Mouse (Mus musculus) lung, embryonic 16.5 days (tissue): ENCODE measurements around the gene Opn4. TPM values are rescaled to one million over a fixed set of nuclear protein-coding genes. Genes with fewer than 3 reads are reported as not detected.

Source experiments
- ATAC-seq: fragments of 200-750 bp; cut with Nextera tagmentation; 2 replicates; pipeline ENCODE4 v1.8.0; 2017; ENCODE audit warnings: low read depth, mild to moderate bottlenecking, moderate library complexity
- H3K27ac ChIP-seq: fragments of 300-500 bp; sonication (generic); 2 replicates; pipeline ENCODE4 v1.5.1; 2014; ENCODE audit warnings: mild to moderate bottlenecking, control low read depth, low read length
- H3K27me3 ChIP-seq: fragments of 300-500 bp; sonication (generic); 2 replicates; pipeline ENCODE4 v1.6.1; 2014; ENCODE audit warnings: low read depth, low read length, mixed read lengths; ENCODE audit not compliant: control insufficient read depth, insufficient read depth
- H3K36me3 ChIP-seq: fragments of 300-500 bp; sonication (generic); 2 replicates; pipeline ENCODE4 v1.6.1; 2014; ENCODE audit warnings: low read length; ENCODE audit not compliant: control insufficient read depth, insufficient read depth
- H3K4me1 ChIP-seq: fragments of 300-500 bp; sonication (generic); replicated peaks from 2 replicates; pipeline ENCODE4 v1.6.1; 2014; ENCODE audit warnings: low read length, mixed read lengths; ENCODE audit not compliant: control insufficient read depth, insufficient read depth
- H3K4me2 ChIP-seq: fragments of 300-500 bp; sonication (generic); 2 replicates; pipeline ENCODE4 v1.6.1; 2014; ENCODE audit warnings: low read depth, low read length, control low read depth
- H3K4me3 ChIP-seq: fragments of 300-500 bp; sonication (generic); 2 replicates; pipeline ENCODE4 v1.5.1; 2014; ENCODE audit warnings: mild to moderate bottlenecking, low read length, control low read depth
- H3K9ac ChIP-seq: fragments of 300-500 bp; sonication (generic); 2 replicates; pipeline ENCODE4 v1.6.1; 2014; ENCODE audit warnings: low read length, control low read depth
- H3K9me3 ChIP-seq: fragments of 300-500 bp; sonication (generic); 2 replicates; pipeline ENCODE4 v1.6.1; 2016; ENCODE audit warnings: low read length; ENCODE audit not compliant: control insufficient read depth
- WGBS: fragments of 180-500 bp; shearing (Covaris S2); extraction: QIAGEN DNeasy Blood & Tissue Kit; methylation state at CpG from one replicate; pipeline ENCODE4 v1.1.7; 2014; 5-methylcytosine and 5-hydroxymethylcytosine counted together
- polyA plus RNA-seq: library from polyadenylated mRNA; unstranded; fragments of >200 nt; fragmentation: Nextera tagmentation; extraction: Ambion mirVana; gene quantifications from 2 replicates; pipeline ENCODE4 v1.2.1, GENCODE M21; 2015

Opn4 gene
- 0.26 and 0.38 TPM in 2 replicates for polyA plus RNA-seq

DNA sequence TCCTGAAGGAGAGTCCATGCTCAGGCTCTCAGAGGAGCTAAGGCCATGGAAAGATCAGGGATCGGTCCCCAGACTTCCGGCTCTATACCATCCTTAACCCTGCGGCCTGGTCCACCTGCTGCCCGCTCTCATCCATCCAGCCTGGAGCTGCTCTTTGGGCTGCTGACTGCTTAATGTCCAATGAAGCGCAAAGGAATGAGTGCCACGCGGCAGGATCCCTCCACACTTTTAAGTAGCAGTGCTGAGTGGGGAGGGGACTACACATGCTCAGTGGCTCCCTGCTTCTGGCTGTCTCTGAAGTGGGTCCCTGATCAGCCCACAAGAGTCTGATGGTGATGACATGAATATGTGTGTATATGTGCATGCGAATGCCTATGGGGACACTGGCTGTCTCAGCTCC, at the start of gene Opn4:
TSS of gene Opn4 (minus strand) at position 202 of the 400 bp plus-strand sequence.
- Histone ChIP-seq H3K4me3 (no peak within 1 kb of the TSS), H3K9ac (no peak within 1 kb of the TSS), H3K4me1 (no peaks in the 10 kb centered on the region), H3K9me3 (no peaks in the 10 kb centered on the region), H3K27me3 (no peaks in the 10 kb centered on the region), H3K4me2 (no peak within 1 kb of the TSS), H3K27ac (no peak within 1 kb of the TSS), H3K36me3 (no peaks in the 10 kb centered on the region)
- no peak for ATAC-seq
- WGBS = 85% methylated on average over 8 of the region's 8 CpGs

DNA sequence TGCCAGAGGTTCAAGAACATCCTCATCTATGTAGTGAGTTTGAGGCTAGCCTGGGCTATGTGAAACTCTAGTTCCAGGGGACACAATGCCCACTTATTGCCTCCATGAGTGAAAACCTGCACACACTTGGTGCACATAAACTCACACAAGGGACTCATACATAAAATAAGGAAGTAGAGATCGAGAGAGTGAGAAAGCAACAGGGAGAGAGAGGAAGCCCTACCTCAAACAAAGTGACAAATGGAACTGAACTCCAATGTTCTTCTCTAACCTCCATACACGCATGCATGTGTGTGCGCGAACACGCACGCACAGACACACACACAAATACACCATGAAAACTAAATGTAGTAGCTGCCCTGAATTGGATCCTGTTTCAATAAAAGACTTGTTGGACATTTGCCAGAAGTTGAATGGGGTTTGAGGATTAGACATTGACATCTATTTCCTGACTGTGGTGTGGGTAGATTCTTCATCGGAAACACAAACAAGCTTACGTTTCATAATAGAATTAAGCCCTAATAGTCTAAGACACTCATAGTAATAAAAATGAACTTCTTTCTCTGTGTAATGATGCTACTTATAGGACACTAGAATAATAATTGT, 48.0 kb upstream of the Opn4 start:
- Histone ChIP-seq H3K4me1 (no peaks in the 10 kb centered on the region), H3K4me3 (no peak overlapping the region), H3K27ac (no peak overlapping the region), H3K27me3 (no peaks in the 10 kb centered on the region), H3K4me2 (no peak overlapping the region), H3K36me3 (no peaks in the 10 kb centered on the region), H3K9ac (no peak overlapping the region), H3K9me3 (no peaks in the 10 kb centered on the region)
- WGBS = 72% methylated on average over 8 of the region's 8 CpGs
- ATAC-seq = no peak

DNA sequence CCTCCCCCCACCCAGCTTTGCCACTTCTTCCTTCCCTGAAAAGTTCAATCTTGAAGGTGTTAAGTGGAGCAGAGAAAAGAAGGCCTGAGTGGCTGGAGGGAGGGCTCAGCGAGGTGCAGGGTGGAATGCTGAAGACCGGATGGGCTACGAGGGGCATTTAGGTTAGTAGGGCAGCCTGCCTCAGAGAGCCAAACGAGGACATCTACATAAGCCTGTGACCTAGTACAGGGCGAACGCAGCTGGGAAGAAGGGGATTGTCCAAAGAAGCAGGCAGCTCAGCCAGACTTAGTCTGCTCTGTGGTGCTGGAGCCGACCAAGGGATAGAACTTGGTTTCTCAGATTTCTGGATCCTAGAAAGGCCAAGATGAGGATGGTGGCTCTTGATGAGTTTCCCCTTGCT, 44.2 kb upstream of the Opn4 start:
- Histone ChIP-seq H3K4me1 (no peaks in the 10 kb centered on the region), H3K4me2 (no peak overlapping the region), H3K9me3 (no peaks in the 10 kb centered on the region), H3K27me3 (no peaks in the 10 kb centered on the region), H3K4me3 (no peak overlapping the region), H3K27ac (no peak overlapping the region), H3K36me3 (no peaks in the 10 kb centered on the region), H3K9ac (no peak overlapping the region)
- ATAC-seq = no peak
- WGBS = 58% methylated on average over 7 of the region's 7 CpGs

- no peak overlapping the region for H3K9ac ChIP-seq
- ATAC-seq = no peak
- WGBS = 79% methylated on average over 6 of the region's 6 CpGs
- no peak overlapping the region for H3K4me2 ChIP-seq
- no peak overlapping the region for H3K4me3 ChIP-seq
- H3K36me3 ChIP-seq = no peaks in the 10 kb centered on the region
- H3K9me3 ChIP-seq = no peaks in the 10 kb centered on the region
- no peak overlapping the region for H3K27ac ChIP-seq
- no peaks in the 10 kb centered on the region for H3K27me3 ChIP-seq
- no peaks in the 10 kb centered on the region for H3K4me1 ChIP-seq
Observed at GRCm38 (mm10) chr14:34635721-34636120, 35.8 kb upstream of the Opn4 start.

GRCm38 (mm10) chr14:34635192-34635591, 35.2 kb upstream of the Opn4 start:
- Histone ChIP-seq H3K27me3 (no peaks in the 10 kb centered on the region), H3K4me1 (no peaks in the 10 kb centered on the region), H3K9me3 (no peaks in the 10 kb centered on the region), H3K36me3 (no peaks in the 10 kb centered on the region), H3K4me3 (no peak overlapping the region), H3K9ac (no peak overlapping the region), H3K4me2 (no peak overlapping the region), H3K27ac (no peak overlapping the region)
- no peak for ATAC-seq
- 32% methylated on average over 7 of the region's 7 CpGs for WGBS

DNA sequence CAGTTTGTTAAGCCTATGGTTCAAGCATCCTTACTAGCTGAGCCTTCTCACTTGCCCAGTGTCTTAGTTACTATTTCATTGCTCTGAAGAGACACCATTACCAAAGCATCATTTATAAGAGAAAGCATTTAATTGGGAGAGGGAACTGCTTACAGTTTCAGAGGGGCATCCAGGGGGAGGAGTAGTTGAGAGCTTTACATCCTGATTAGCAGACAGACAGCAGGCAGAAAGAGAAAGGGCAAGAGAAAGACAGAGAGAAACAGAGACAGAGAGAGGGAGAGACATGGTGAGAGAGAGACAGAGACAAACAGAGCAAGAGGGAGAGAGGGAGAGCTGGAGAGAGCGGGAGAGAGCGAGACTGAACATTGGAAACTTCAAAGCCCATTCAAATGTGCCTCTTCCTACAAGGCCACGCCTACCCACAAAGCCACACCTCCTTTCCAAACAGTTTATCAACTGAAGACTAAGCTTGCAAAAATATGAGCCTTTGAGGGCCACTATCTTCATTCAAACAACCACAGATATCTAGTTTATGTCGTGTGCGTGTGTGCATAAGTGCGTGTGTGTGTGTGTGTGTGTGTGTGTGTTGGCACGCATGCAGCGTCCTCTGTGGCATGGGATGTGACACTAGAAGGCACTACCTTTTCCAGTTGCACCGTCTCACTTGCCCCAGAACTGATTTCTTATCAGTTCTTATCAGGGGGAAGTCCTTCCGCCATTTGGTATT, 32.9 kb upstream of the Opn4 start:
- Histone ChIP-seq H3K36me3 (no peaks in the 10 kb centered on the region), H3K4me1 (no peaks in the 10 kb centered on the region), H3K4me3 (no peak overlapping the region), H3K9me3 (no peaks in the 10 kb centered on the region), H3K4me2 (no peak overlapping the region), H3K27ac (no peak overlapping the region), H3K27me3 (no peaks in the 10 kb centered on the region), H3K9ac (no peak overlapping the region)
- WGBS = 58% methylated on average over 10 of the region's 10 CpGs
- no peak for ATAC-seq

DNA sequence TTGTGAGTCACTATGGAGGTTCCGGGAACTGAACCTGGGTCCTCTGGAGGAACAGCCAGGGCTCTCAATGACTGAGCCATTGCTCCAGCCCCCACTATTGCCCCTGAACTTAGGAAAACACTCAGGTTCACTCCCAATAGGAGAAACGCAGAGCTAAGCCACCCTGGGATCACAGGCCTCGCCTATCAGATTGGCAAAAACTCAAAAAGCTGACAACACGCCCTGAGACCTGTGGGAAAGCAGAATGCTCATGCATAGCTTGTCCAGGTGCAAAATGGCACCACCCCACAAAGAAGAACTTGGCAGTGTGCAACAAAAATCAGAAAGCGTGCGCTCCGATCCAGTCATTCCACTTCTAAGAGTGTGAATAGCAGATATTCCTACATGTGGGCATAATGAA, 26.9 kb upstream of the Opn4 start:
- no peaks in the 10 kb centered on the region for H3K4me1 ChIP-seq

GRCm38 (mm10) chr14:34623531-34624210, 23.7 kb upstream of the Opn4 start:
- no peak overlapping the region for H3K9ac ChIP-seq
- no peaks in the 10 kb centered on the region for H3K36me3 ChIP-seq
- WGBS = 45% methylated on average over 16 of the region's 16 CpGs
- H3K9me3 ChIP-seq = no peaks in the 10 kb centered on the region
- no peak overlapping the region for H3K4me2 ChIP-seq
- H3K27me3 ChIP-seq = no peaks in the 10 kb centered on the region
- H3K27ac ChIP-seq = no peak overlapping the region
- H3K4me3 ChIP-seq = no peak overlapping the region
- H3K4me1 ChIP-seq = no peaks in the 10 kb centered on the region
- ATAC-seq = no peak

More for the DNA sequence above, 26.9 kb upstream of the Opn4 start:
- no peaks in the 10 kb centered on the region for H3K36me3 ChIP-seq
- H3K27me3 ChIP-seq = no peaks in the 10 kb centered on the region
- no peaks in the 10 kb centered on the region for H3K9me3 ChIP-seq
- no peak overlapping the region for H3K27ac ChIP-seq
- 76% methylated on average over 7 of the region's 7 CpGs for WGBS
- no peak overlapping the region for H3K4me3 ChIP-seq
- H3K4me2 ChIP-seq = no peak overlapping the region
- H3K9ac ChIP-seq = no peak overlapping the region
- no peak for ATAC-seq

GRCm38 (mm10) chr14:34623074-34623473, 23.1 kb upstream of the Opn4 start:
- WGBS = 59% methylated on average over 5 of the region's 5 CpGs
- Histone ChIP-seq H3K9me3 (no peaks in the 10 kb centered on the region), H3K36me3 (no peaks in the 10 kb centered on the region), H3K4me3 (no peak overlapping the region), H3K9ac (no peak overlapping the region), H3K4me2 (no peak overlapping the region), H3K27me3 (no peaks in the 10 kb centered on the region), H3K4me1 (no peaks in the 10 kb centered on the region), H3K27ac (no peak overlapping the region)
- ATAC-seq = no peak
